Mouse (Mus musculus): Measurements from ENCODE around the gene Flt4.

Flt4 gene

DNA sequence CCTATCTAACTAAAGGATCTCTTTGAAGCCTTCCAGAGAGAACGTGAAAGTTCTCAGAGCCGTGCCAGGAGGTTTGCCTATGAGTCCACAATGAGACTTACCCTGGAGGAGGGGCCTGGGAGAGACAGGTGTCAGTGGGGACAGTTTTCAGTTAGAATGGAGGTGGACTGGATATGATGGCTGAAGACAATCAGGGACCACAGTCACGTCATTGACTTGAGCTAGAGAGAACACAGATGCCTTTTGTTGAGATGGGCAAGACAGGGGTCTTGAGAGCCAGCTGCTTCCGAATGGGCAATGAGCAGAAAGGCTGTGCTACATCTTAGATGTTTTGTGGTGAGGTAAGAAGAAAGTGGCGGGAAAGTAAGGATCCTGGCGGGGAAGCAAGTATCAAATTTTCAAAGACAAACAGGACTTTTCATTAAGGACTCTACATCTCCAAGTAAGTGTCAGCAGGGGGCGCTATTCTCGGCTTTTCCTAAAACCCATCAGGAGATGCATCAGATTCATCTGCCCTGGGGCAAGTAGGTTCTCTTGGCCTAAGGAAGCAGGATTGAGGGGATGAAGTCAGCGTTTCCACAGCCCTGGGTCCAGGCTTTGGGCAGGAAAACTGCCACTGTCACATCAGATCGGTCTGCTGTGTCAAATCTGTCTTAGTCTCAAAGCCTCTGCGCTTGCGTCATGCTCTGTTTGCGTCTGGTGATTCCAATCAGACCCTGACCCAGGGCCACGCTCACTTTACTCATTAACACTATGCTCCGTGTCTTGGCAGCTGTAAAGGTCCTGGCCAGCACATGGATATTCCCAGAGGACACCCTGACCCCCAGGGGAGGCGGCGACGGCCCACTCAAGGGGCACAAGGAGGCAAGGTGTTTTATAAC, 41.3 kb downstream of the Flt4 start:
- no peak for DNase-seq

GRCm38 (mm10) chr11:49650994-49651761, 42.1 kb downstream of the Flt4 start:
- DNase-seq, result no peak

DNA sequence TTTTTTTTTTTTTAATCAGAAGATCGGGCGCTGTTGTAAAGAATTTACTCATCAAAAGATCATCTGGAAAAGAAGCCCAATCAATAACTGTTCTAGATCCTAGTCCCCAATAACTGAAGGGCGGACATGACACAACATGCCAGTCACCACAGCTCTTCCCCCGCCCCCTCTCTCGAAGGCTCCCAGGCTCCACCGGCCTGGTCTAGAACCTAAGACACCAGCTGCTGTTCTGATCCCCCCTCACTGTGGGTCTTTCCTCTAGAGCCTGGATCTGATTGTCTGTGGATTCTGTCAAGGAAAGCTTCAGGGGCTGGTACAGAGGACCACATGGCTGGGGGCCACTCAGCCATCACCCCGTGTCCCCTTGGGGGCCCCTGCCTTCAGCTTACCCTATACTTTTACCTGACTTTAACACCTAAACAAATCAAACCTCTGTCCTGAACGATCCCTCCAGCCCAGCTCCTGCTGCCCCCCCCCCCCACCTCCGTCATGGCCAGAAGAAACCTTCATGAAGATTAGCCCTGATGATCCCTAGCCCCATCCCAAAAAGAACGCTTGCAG, 42.8 kb downstream of the Flt4 start:
- DNase-seq, result no peak

GRCm38 (mm10) chr11:49652401-49653078, 43.5 kb downstream of the Flt4 start:
- DNase-seq, result peak; percentile 82 to 84

- DNase-seq, result no peak
These were observed 44.0 kb downstream of the Flt4 start for GRCm38 (mm10) chr11:49653079-49653408.

DNA sequence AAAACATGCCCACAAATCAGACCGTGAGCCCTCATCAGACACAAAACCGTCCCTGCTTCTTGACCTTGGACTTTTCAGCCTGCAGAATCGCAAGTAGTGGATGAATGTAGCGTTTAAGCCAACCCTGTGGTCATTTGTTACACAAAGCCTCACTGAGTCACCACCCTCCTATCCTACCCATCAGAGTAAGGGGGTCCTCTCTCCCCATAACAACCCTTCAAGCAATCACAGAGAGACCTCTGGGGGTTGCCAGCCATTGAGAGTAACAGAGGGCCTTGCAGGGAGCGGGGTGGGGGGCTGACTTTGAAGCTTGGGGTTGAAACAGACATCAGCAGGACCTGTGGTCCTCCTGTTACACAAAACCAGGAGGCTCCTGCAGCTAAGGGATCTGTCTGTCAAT, 45.6 kb downstream of the Flt4 start:
- no peak for DNase-seq

DNA sequence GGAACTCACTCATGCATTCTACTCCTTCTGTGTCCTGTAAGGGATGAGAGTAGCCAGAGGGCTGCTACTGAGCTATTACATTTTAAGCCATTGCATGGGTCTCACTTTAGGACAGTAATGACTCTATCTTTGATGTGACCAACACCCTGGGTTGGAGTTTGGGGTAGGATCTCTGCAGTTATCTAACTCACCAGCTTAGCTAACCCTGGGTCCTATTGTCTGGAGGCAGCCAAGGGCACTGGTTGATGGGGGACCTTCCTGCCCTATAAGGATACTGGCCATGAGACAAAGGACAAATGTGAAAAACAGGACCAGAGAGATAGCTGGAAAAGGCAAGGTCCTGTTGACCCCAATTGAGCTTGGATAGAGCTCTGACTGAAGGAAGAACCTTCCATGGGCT, 46.4 kb downstream of the Flt4 start:
- DNase-seq, result no peak

GRCm38 (mm10) chr11:49658065-49658464, 49.0 kb downstream of the Flt4 start:
- DNase-seq, result no peak

DNA sequence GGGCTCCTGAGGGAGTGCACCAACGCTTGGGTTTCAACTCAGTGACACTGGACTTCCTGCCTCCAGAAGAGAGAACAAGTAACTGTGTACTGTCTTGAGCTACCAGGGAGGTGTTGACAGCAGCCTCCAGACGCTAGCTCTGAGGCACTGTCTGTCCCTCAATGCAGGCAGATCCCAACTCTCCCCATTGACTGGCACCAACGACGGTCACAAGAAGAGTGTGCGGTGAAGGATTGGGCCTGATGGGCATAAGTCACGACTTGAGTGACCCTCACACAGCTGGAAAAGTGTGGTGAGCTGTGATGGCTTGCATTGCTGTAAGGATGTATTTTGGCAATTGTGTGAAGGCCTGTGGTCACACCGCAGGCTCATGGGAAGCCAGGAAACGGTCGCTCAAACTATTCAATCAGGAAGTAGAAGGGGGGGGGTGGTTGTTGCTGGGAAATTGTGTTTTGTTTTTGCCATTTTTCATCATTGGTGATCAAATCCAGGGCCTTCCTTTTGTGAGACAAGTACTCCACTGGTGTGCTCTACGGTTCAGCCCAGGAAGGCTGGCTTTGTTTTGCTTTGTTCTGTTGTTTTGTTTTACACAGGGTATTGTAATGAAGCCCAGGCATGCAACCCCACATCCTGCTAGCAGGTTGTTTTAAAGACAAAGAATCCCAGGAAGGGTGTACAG, 49.9 kb downstream of the Flt4 start:
- no peak for DNase-seq

DNA sequence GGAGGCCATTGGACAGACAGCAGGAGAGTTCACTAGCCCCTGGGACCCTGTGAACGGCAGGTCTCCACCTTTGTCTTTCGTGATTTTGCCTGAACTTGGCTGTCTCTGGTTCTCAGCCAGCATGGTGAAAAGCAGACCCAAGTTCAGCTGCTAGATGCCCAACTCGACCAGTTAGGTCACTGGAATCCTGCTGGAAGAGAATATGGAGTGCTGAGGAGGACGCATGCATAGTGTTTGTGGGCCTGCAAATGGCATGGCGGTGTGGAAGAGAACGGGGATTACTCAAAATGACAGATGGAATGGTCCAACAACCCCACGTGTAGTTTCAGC, 50.4 kb downstream of the Flt4 start:
- no peak for DNase-seq

- no peak for DNase-seq
These were observed 53.3 kb downstream of the Flt4 start for GRCm38 (mm10) chr11:49662292-49662780.

DNA sequence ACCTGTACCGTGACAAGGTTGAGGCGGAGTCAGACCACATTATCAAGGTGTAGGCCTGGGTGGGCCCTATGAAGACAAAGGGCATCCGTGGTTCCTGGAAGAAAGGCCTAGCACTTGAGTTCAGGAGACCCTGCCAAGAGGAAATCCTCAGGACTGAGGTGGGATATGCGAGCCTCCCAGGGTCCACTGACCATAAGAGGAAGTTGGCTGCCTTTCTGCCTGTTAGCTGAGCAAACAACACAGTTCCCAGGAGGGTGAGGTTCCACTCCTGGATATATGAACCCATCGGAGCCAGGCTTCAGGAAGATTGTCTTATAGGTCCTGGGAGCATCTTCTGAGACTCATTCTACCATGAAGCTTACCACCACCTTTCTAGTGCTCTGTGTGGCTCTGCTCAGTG, 54.2 kb downstream of the Flt4 start, which contains the start of gene Scgb3a1:
TSS of gene Scgb3a1 (plus strand) at position 301 of the 400 bp plus-strand sequence.
- no peak for DNase-seq

DNA sequence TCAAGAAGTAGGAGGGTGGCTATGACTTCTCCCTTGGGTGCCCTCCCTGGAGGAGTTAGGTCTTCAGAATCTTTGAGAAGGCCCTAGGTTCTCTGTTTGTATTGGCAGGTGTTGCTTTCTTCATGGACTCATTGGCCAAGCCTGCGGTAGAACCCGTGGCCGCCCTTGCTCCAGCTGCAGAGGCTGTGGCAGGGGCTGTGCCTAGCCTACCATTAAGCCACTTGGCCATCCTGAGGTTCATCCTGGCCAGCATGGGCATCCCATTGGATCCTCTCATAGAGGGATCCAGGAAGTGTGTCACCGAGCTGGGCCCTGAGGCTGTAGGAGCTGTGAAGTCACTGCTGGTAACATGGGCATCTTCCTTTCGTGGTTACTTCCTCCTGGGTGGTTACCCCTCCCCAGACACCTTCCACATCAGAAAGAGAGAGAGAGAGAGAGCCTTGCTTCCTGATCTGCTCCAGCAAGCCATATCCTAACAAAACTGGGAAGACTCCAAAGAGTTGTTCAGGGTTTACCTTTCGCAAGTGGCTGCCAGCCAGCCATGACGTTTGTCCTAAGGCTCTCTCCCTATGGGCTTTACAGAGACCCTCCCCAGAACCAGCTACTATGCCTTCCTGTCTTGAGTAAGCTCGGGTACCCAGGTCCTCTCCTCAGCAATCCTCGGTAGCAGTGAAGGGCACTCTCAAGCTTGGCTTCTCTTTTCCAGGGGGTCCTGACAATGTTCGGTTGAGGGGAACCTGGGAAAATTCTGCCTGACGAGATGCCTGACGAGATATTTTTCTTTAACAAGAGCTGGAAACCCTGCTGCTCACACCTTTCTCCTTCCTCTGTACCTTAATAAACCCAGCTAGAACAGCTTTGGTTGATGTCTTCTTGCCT, 55.4 kb downstream of the Flt4 start:
- DNase-seq, result no peak

DNA sequence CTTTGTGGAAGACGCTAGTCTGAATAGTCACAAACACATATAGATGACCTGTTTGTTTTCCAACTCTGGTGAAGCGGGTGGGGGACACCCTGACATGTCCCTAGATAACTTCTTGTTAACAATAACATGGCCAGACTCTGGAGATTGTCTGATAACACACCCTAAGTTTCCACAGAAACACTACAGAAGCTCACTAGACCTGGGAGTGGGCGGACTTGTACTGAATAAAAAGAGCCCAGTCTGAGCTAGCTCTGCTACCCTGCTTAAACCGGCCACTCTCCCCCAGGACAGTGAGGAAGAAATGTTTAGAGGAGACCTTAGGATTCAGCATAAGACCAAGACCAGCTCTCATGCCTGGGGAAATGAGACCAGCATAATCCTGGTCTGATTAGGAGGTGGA, 56.4 kb downstream of the Flt4 start:
- no peak for DNase-seq

DNA sequence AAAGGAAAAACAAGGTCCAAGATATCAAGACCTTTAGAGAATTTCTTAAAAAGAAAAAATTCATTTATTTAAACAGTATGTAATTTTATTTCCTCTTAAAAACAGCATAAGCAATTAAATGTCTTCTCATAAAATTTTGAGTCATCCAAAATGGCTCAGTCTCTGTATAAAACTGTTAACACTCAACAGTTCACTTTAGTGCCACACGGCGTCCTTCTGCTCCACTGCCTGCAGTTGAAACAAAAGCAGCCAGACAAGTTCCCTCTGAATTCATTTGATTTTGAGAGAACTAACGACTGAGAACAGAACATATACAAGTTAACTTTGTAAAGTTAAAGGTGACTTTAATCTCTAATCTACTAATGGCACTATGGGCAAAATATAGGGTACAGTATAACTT, 64.4 kb downstream of the Flt4 start:
- no peak for DNase-seq

DNA sequence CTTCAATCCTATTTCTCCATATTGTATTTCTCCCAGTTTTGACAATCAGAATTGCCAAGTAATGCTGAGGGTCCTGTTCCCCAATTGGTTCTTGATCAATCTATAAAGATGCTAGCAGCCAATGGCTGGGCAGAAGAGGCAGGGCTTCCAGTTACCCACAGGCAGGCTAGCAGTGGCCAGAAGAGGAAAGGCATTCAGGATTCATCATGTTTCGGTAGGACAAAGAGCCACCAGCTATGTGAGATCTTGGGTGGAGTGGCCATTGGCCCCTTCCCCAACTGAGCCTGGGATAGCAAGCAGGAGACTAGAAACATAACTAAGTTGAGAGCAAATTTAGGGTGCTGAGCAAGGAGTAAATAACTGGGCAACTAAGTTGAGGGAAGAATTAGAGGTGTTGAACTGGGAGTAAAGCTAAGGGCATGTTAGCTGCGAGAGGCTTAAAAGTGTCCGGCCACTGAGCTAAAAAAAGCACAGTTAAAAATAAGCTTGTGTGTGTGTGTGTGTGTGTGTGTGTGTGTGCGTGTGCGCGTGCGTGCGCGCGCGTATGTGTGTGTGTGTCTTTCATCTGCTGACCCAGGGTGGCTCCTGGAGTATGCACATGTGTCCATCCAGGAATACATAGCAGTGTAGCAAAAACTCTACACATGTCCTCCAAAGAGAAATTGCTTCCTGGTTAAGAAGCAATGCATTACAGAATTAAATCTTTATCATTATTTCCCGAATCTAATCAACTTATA, 75.3 kb downstream of the Flt4 start:
- DNase-seq, result no peak

- DNase-seq, result no peak
These were observed 86.0 kb downstream of the Flt4 start for GRCm38 (mm10) chr11:49695013-49695412.

- no peak for DNase-seq
These were observed 86.6 kb downstream of the Flt4 start for GRCm38 (mm10) chr11:49695695-49696094.

GRCm38 (mm10) chr11:49696472-49696871, 87.4 kb downstream of the Flt4 start:
- no peak for DNase-seq

DNA sequence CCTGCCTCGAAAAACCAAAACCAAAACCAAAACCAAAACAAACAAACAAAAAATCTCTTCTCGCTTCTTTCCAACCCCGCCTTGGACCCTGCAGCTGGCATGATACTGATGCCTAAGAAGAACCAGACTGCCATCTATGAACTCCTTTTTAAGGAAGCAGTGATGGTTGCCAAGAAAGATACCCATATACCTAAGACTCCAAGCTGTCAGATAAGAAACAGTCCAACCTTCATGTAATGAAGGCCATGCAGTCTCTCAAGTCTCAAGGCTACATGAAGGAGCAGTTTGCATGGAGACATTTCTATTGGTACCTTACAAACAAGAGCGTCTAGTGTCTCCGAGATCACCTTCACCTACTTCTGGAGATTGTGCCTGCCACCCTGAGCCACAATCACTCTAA, 88.7 kb downstream of the Flt4 start:
- no peak for DNase-seq

- DNase-seq, result no peak
These were observed 90.0 kb downstream of the Flt4 start for GRCm38 (mm10) chr11:49699079-49699478.

Measured in cerebellum, postnatal 36 days (tissue).